20 mouse cellular contexts compared by ENCODE assay signal in genomic region chr4:29135685-29136385, GRCm38 (mm10).
DNase-seq lines count a peak whose midpoint lies in the region; ATAC-seq and TF ChIP-seq lines count a peak whose summit lies in the region.
"Had no signal": no experiment of that assay in that cellular context is flagged by ENCODE, and none has a peak within 500 bp of the region (broad histone marks: within the 10 kb centered on the region; RNA-seq: fewer than 3 reads in every experiment).

No protein-coding gene starts in this region.

- WGBS in forebrain, embryonic 10.5 days, result 11% methylated on average over 5 of the region's 5 CpGs
- 7% methylated on average over 5 of the region's 5 CpGs for WGBS in forebrain, postnatal 0 days
- WGBS in midbrain, embryonic 10.5 days, result 5% methylated on average over 5 of the region's 5 CpGs
- 15% methylated on average over 5 of the region's 5 CpGs for WGBS in midbrain, postnatal 0 days
- 40% methylated on average over 5 of the region's 5 CpGs for WGBS in intestine, embryonic 15.5 days

- H3K27me3 ChIP-seq in forebrain, embryonic 10.5 days (ENCODE audit: poor library complexity, severe bottlenecking), result peaks cover 61% of the 10 kb centered on the region
- no peaks in the 10 kb centered on the region for H3K27me3 ChIP-seq in forebrain, postnatal 0 days (ENCODE audit: insufficient read depth, low read length)
- H3K27me3 ChIP-seq in midbrain, embryonic 10.5 days (ENCODE audit: low read depth, poor library complexity, severe bottlenecking), result peaks cover 85% of the 10 kb centered on the region
- no peaks in the 10 kb centered on the region; the same call in 1 of the 2 replicates for H3K27me3 ChIP-seq in midbrain, postnatal 0 days (ENCODE audit: insufficient read depth, low read length)
- no peaks in the 10 kb centered on the region for H3K27me3 ChIP-seq in intestine, embryonic 15.5 days (replicated peaks)
- H3K27me3 ChIP-seq: embryonic facial prominence, embryonic 15.5 days; hindbrain, embryonic 15.5 days; liver, embryonic 12.5 days; neural tube, embryonic 13.5 days had no signal

- H3K4me1 ChIP-seq in forebrain, embryonic 10.5 days, result peaks cover 31% of the 10 kb centered on the region
- H3K4me1 ChIP-seq in forebrain, postnatal 0 days (ENCODE audit: insufficient read depth), result no peaks in the 10 kb centered on the region
- peaks cover 25% of the 10 kb centered on the region for H3K4me1 ChIP-seq in midbrain, embryonic 10.5 days
- H3K4me1 ChIP-seq in midbrain, postnatal 0 days (ENCODE audit: insufficient read depth, low read length), result no peaks in the 10 kb centered on the region
- H3K4me1 ChIP-seq in intestine, embryonic 15.5 days (replicated peaks), result peaks cover 4% of the 10 kb centered on the region; the same call in 1 of the 2 replicates
- H3K4me1 ChIP-seq: hindbrain, embryonic 15.5 days; liver, embryonic 12.5 days had no signal

- no peaks in the 10 kb centered on the region for H3K9me3 ChIP-seq in forebrain, embryonic 10.5 days
- H3K9me3 ChIP-seq in forebrain, postnatal 0 days (ENCODE audit: low read length), result no peaks in the 10 kb centered on the region
- H3K9me3 ChIP-seq in midbrain, embryonic 10.5 days (replicated peaks), result no peaks in the 10 kb centered on the region
- H3K9me3 ChIP-seq in midbrain, postnatal 0 days (ENCODE audit: low read length), result no peaks in the 10 kb centered on the region
- no peaks in the 10 kb centered on the region for H3K9me3 ChIP-seq in intestine, embryonic 15.5 days
- H3K9me3 ChIP-seq: embryonic facial prominence, embryonic 15.5 days; hindbrain, embryonic 15.5 days; liver, embryonic 12.5 days; neural tube, embryonic 13.5 days had no signal

- H3K4me3 ChIP-seq in forebrain, embryonic 10.5 days, result no peak overlapping the region
- no peak overlapping the region for H3K4me3 ChIP-seq in forebrain, postnatal 0 days (ENCODE audit: low read depth, low read length)
- H3K4me3 ChIP-seq in midbrain, embryonic 10.5 days, result no peak overlapping the region
- H3K4me3 ChIP-seq in midbrain, postnatal 0 days (ENCODE audit: low read depth, low read length), result no peak overlapping the region
- H3K4me3 ChIP-seq in intestine, embryonic 15.5 days (replicated peaks), result no peak overlapping the region
- H3K4me3 ChIP-seq: embryonic facial prominence, embryonic 15.5 days; hindbrain, embryonic 15.5 days; left cerebral cortex, adult 2 months; liver, embryonic 12.5 days; neural tube, embryonic 13.5 days had no signal

- no peaks in the 10 kb centered on the region for H3K36me3 ChIP-seq in forebrain, embryonic 10.5 days (replicated peaks)
- no peaks in the 10 kb centered on the region for H3K36me3 ChIP-seq in forebrain, postnatal 0 days (ENCODE audit: insufficient read depth)
- H3K36me3 ChIP-seq in midbrain, embryonic 10.5 days, result no peaks in the 10 kb centered on the region
- H3K36me3 ChIP-seq in midbrain, postnatal 0 days (ENCODE audit: insufficient read depth, low read length), result no peaks in the 10 kb centered on the region
- H3K36me3 ChIP-seq in intestine, embryonic 15.5 days, result no peaks in the 10 kb centered on the region
- H3K36me3 ChIP-seq: embryonic facial prominence, embryonic 15.5 days; hindbrain, embryonic 15.5 days; liver, embryonic 12.5 days; neural tube, embryonic 13.5 days had no signal

- peak; percentile 39 for DNase-seq in forebrain, embryonic 10.5 days (ENCODE audit: extremely low spot score, low spot score)
- no peak for DNase-seq in forebrain, postnatal 0 days
- DNase-seq in midbrain, embryonic 10.5 days (ENCODE audit: low spot score), result peak; percentile 34
- no peak for DNase-seq in midbrain, postnatal 0 days (ENCODE audit: low spot score)
- peak; percentile 56 for DNase-seq in embryo, embryonic 11 days
- DNase-seq in B cell, adult 2 months, result no peak
- DNase-seq: adrenal gland, postnatal 14 days; cerebellum, adult 18-20 months; kidney, adult 9 months; lung, embryonic 14.5 days; right cerebral cortex, postnatal 14 days had no signal

- TF ChIP-seq CTCF in forebrain, postnatal 0 days (IDR thresholded peaks at IDR 0.05; ENCODE audit: low read depth), result no peak
- TF ChIP-seq CTCF in midbrain, postnatal 0 days (IDR thresholded peaks at IDR 0.05), result no peak

- H3K27ac ChIP-seq in forebrain, embryonic 10.5 days, result no peak overlapping the region; the same call in 1 of the 2 replicates
- no peak overlapping the region for H3K27ac ChIP-seq in forebrain, postnatal 0 days (ENCODE audit: low read depth, low read length)
- H3K27ac ChIP-seq in midbrain, embryonic 10.5 days (replicated peaks), result no peak overlapping the region
- H3K27ac ChIP-seq in midbrain, postnatal 0 days (ENCODE audit: low read depth, low read length), result no peak overlapping the region
- H3K27ac ChIP-seq in intestine, embryonic 15.5 days, result no peak overlapping the region
- H3K27ac ChIP-seq: embryonic facial prominence, embryonic 15.5 days; hindbrain, embryonic 15.5 days; left cerebral cortex, adult 2 months; liver, embryonic 12.5 days; macrophage; neural tube, embryonic 13.5 days had no signal

- H3K9ac ChIP-seq in forebrain, postnatal 0 days, result no peak overlapping the region
- H3K9ac ChIP-seq in midbrain, postnatal 0 days (replicated peaks; ENCODE audit: low read length, poor library complexity, severe bottlenecking), result no peak overlapping the region
- no peak overlapping the region for H3K9ac ChIP-seq in intestine, embryonic 15.5 days
- H3K9ac ChIP-seq: embryonic facial prominence, embryonic 15.5 days; hindbrain, embryonic 15.5 days; liver, embryonic 12.5 days; lung, embryonic 14.5 days; neural tube, embryonic 13.5 days had no signal

- no peak overlapping the region for H3K4me2 ChIP-seq in forebrain, postnatal 0 days (ENCODE audit: low read depth)
- H3K4me2 ChIP-seq in midbrain, postnatal 0 days (ENCODE audit: low read depth, low read length, poor library complexity, severe bottlenecking), result no peak overlapping the region
- no peak overlapping the region for H3K4me2 ChIP-seq in intestine, embryonic 15.5 days (replicated peaks)
- H3K4me2 ChIP-seq: embryonic facial prominence, embryonic 15.5 days; hindbrain, embryonic 15.5 days; liver, embryonic 12.5 days; lung, embryonic 14.5 days; neural tube, embryonic 13.5 days had no signal

- no peak for ATAC-seq in forebrain, postnatal 0 days
- ATAC-seq in midbrain, postnatal 0 days (ENCODE audit: low FRiP score), result no peak
- ATAC-seq in granulocyte monocyte progenitor cell, adult 5-6 weeks (replicated peaks; ENCODE audit: poor library complexity, severe bottlenecking), result peak; percentile 27; the same call in 1 of the 2 replicates
- ATAC-seq in intestine, embryonic 15.5 days, result no peak
- ATAC-seq: activated CD4-positive, CD25-positive, alpha-beta regulatory T cell, adult 4 months; liver, embryonic 12.5 days had no signal

Comparison
In these comparisons a context has a peak if more than half of its experiments do, and no peak if none do; other contexts are left out.
1. DNase-seq: peak in forebrain, embryonic 10.5 days (single experiment), midbrain, embryonic 10.5 days (single experiment) and embryo, embryonic 11 days (single experiment); none in forebrain, postnatal 0 days (single experiment), midbrain, postnatal 0 days (single experiment) and B cell, adult 2 months (0 of 2).